Mouse (Mus musculus) lung, embryonic 14.5 days (tissue): Measurements from ENCODE around the gene Tfb2m. TPM values are rescaled to one million over a fixed set of nuclear protein-coding genes. Genes with fewer than 3 reads are reported as not detected.
A peak's percentile ranks its signal among the peaks of the same experiment; 100 is the strongest.

Experiments used
- ATAC-seq: fragments of 200-750 bp; cut with Nextera tagmentation; 2 replicates; pipeline ENCODE4 v1.8.0; 2017; ENCODE audit warnings: mild to moderate bottlenecking, moderate TSS enrichment, moderate library complexity; ENCODE audit not compliant: insufficient read depth
- DNase-seq: peaks from one replicate; pipeline ENCODE4 v3.0.0-alpha.2; 2015
- H3K27ac ChIP-seq: fragments of 300-500 bp; sonication (generic); 2 replicates; pipeline ENCODE4 v1.5.1; 2014; ENCODE audit warnings: low read depth, mild to moderate bottlenecking, moderate library complexity
- H3K27me3 ChIP-seq: fragments of 300-500 bp; sonication (generic); 2 replicates; pipeline ENCODE4 v1.6.1; 2014; ENCODE audit warnings: low read length, control low read depth; ENCODE audit not compliant: insufficient read depth
- H3K36me3 ChIP-seq: fragments of 300-500 bp; sonication (generic); 2 replicates; pipeline ENCODE4 v1.6.1; 2014; ENCODE audit warnings: control low read depth; ENCODE audit not compliant: insufficient read depth
- H3K4me1 ChIP-seq: fragments of 300-500 bp; sonication (generic); 2 replicates; pipeline ENCODE4 v1.6.1; 2014; ENCODE audit warnings: antibody characterized with exemption, control low read depth; ENCODE audit not compliant: insufficient read depth
- H3K4me2 ChIP-seq: fragments of 300-500 bp; sonication (generic); 2 replicates; pipeline ENCODE4 v1.6.1; 2014; ENCODE audit warnings: mild to moderate bottlenecking
- H3K4me3 ChIP-seq: fragments of 300-500 bp; sonication (generic); 2 replicates; pipeline ENCODE4 v1.5.1; 2014; ENCODE audit warnings: low read depth, low read length
- H3K9ac ChIP-seq: fragments of 300-500 bp; sonication (generic); 2 replicates; pipeline ENCODE4 v1.6.1; 2014
- H3K9me3 ChIP-seq: fragments of 300-500 bp; sonication (generic); 2 replicates; pipeline ENCODE4 v1.6.1; 2016; ENCODE audit warnings: low read depth, low read length, control low read depth
- CTCF ChIP-seq: IDR thresholded peaks from 2 replicates; pipeline ENCODE4 v1.5.1; 2016; ENCODE audit warnings: antibody characterized with exemption, low read depth
- WGBS: fragments of 180-500 bp; shearing (Covaris S2); extraction: QIAGEN DNeasy Blood & Tissue Kit; methylation state at CpG from one replicate; pipeline ENCODE4 v1.1.7; 2014; 5-methylcytosine and 5-hydroxymethylcytosine counted together
- polyA plus RNA-seq: library from polyadenylated mRNA; unstranded; fragments of >200 nt; fragmentation: Nextera tagmentation; extraction: Ambion mirVana; gene quantifications from 2 replicates; pipeline ENCODE4 v1.2.1, GENCODE M21; 2014

Tfb2m gene
- polyA plus RNA-seq, 1 experiment from 2014 or later: 26.6 TPM

DNA sequence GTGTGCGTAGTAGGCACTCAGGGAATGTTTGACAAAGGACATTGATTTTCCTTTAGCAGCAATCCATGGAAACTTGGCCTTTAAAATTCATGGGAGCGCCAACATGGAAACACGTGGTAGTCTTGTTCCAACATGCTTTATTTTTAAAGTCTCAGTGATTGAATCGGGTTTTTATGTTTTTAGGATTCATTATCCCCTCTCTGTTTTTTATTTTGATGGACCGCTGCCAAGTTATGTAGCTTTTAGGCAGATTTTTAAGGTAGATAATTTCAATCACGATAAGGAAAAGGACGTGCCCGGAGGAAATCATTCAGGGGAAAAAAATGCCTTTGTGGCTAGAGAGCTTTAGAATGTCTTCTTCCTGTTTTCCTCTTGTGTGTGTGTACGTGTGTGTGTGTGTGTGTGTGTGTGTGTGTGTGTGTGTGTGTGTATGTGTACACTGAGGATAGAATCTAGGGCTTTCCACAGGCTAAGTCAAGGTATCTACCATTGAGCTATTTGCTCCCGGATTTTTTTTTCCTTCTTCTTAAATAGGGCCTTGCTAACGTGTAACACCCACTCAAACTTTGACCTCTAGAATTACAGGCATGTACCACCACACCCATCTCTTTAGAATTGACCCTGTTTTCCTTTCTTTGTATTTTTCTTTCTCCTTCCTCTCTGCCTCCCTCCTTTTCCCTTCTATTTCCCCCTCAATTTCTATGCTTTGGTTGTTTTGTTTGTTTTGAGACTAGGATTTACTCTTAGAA lies 13.6 kb upstream of the Tfb2m start:
- no peak overlapping the region for H3K4me2 ChIP-seq
- H3K36me3 ChIP-seq: no peaks in the 10 kb centered on the region
- DNase-seq: no peak
- no peak overlapping the region for H3K9ac ChIP-seq
- H3K4me1 ChIP-seq: no peaks in the 10 kb centered on the region
- H3K27me3 ChIP-seq: no peaks in the 10 kb centered on the region
- no peaks in the 10 kb centered on the region for H3K9me3 ChIP-seq
- no peak overlapping the region for H3K27ac ChIP-seq
- no peak for TF ChIP-seq CTCF
- no peak for ATAC-seq
- H3K4me3 ChIP-seq: no peak overlapping the region
- 67% methylated on average over 11 of the region's 11 CpGs for WGBS

DNA sequence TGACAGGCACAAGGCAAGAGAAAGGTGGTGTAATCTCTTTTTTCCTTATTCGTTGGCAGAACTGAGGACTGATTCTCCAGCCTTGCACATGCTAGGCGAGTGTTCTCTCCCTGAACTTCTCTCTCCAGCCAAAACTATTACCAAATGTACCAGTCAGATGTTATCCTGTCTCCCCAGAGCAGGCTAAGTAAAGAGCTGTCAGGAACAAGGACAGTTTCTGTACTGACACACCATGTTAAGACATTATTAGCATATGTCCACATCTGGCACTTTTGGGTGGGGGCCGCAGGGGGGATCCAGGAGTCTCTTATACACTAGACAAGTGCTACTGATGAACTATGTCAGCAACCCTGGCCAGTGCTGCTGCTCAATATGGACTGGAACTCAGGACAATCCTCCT lies 10.9 kb upstream of the Tfb2m start:
- Histone ChIP-seq H3K36me3 (no peaks in the 10 kb centered on the region), H3K27ac (no peak overlapping the region), H3K4me3 (no peak overlapping the region), H3K9me3 (no peaks in the 10 kb centered on the region), H3K9ac (no peak overlapping the region), H3K4me2 (no peak overlapping the region), H3K27me3 (no peaks in the 10 kb centered on the region), H3K4me1 (no peaks in the 10 kb centered on the region)
- WGBS: 67% methylated on average over 3 of the region's 3 CpGs
- TF ChIP-seq CTCF: no peak
- DNase-seq: no peak
- ATAC-seq: no peak; the same call in 1 of the 2 replicates

DNA sequence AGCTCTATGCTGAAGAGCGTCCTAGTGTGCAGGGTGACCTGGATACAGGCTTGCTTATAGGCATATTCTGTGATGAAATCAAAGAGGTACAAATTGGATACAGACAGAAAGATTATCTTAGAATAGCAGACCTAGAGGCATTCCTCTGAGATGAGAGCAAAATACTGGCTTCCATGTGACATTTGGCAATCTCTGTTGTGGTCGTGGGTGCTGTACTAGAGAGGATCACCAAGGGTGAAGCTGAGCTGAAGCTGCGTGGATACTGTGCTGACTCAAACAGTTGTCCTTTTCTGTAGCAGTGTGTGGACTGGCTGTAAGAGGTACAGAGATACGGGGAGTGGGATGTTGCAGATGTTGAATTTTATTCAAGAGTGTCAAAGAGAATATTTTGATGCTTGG lies 7.9 kb upstream of the Tfb2m start:
- Histone ChIP-seq H3K4me1 (no peaks in the 10 kb centered on the region), H3K4me3 (no peak overlapping the region), H3K9ac (no peak overlapping the region), H3K27ac (no peak overlapping the region), H3K4me2 (no peak overlapping the region), H3K27me3 (no peaks in the 10 kb centered on the region), H3K9me3 (no peaks in the 10 kb centered on the region), H3K36me3 (no peaks in the 10 kb centered on the region)
- no peak for TF ChIP-seq CTCF
- DNase-seq: no peak
- 74% methylated on average over 4 of the region's 4 CpGs for WGBS
- ATAC-seq: no peak

DNA sequence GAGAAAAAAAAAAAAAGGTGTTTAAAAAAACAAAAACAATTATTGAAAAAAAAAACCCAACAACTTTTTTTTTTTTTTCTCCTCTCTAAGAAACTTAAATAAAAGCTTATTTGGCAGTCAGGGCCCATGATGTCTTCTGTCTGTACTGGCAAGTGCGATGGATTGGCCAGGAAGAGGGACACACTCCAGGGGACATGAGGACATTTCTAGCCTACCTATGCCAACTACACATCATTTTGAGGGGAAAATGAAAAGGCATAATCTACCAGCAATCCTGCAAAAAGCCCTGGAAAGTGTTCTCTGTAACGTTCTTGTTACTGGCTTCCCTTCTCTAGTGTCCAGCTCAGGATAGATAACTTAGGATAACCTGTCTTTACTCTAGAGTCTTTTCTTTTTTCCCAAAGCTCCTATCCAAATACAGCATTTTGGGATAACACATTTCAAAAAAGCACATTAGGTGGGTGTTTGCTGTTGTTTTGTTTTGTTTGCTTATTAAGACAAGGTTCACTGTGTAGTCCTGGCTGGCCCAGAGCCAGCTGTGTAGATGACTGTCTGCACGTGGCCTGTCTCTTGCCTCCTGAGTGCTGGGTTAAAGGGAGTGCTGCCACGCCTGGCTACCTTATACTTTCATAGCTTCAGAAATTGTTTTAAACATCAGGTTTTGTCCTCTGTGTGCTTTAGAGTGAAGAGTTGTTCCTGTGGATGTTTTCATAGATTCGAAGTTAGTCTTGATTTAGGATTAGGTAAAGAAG lies 7.3 kb upstream of the Tfb2m start:
- no peak for TF ChIP-seq CTCF
- ATAC-seq (no peak), DNase-seq (no peak)
- no peak overlapping the region for H3K4me2 ChIP-seq
- no peaks in the 10 kb centered on the region for H3K36me3 ChIP-seq
- H3K9ac ChIP-seq: no peak overlapping the region
- H3K4me1 ChIP-seq: no peaks in the 10 kb centered on the region
- no peak overlapping the region for H3K27ac ChIP-seq
- H3K4me3 ChIP-seq: no peak overlapping the region
- no peaks in the 10 kb centered on the region for H3K9me3 ChIP-seq
- H3K27me3 ChIP-seq: no peaks in the 10 kb centered on the region
- 54% methylated on average over 5 of the region's 5 CpGs for WGBS

- Histone ChIP-seq H3K27me3 (no peaks in the 10 kb centered on the region), H3K9ac (no peak overlapping the region), H3K9me3 (no peaks in the 10 kb centered on the region), H3K27ac (peak overlapping the region; percentile 31; the same call in 1 of the 2 replicates), H3K4me2 (no peak overlapping the region), H3K36me3 (no peaks in the 10 kb centered on the region), H3K4me3 (no peak overlapping the region), H3K4me1 (no peaks in the 10 kb centered on the region)
- ATAC-seq: peak; percentile 50; the same call in 1 of the 2 replicates
- TF ChIP-seq CTCF: no peak
- no peak for DNase-seq
- WGBS: 49% methylated on average over 7 of the region's 7 CpGs
Observed at GRCm38 (mm10) chr1:179552751-179553150, 6.7 kb upstream of the Tfb2m start.

- no peak for DNase-seq
- no peak overlapping the region for H3K4me2 ChIP-seq
- peak overlapping the region; percentile 52; the same call in 1 of the 2 replicates for H3K27ac ChIP-seq
- no peak overlapping the region for H3K4me3 ChIP-seq
- 70% methylated on average over 4 of the region's 4 CpGs for WGBS
- ATAC-seq: no peak
- no peaks in the 10 kb centered on the region for H3K9me3 ChIP-seq
- no peaks in the 10 kb centered on the region for H3K27me3 ChIP-seq
- no peak overlapping the region for H3K9ac ChIP-seq
- no peak for TF ChIP-seq CTCF
- H3K4me1 ChIP-seq: no peaks in the 10 kb centered on the region
- H3K36me3 ChIP-seq: no peaks in the 10 kb centered on the region
Observed at GRCm38 (mm10) chr1:179551921-179552320, 5.9 kb upstream of the Tfb2m start.

- Histone ChIP-seq H3K4me2 (no peak overlapping the region), H3K36me3 (no peaks in the 10 kb centered on the region), H3K9ac (no peak overlapping the region), H3K27me3 (no peaks in the 10 kb centered on the region), H3K27ac (peak overlapping the region; percentile 22; the same call in 1 of the 2 replicates), H3K4me1 (no peaks in the 10 kb centered on the region), H3K4me3 (no peak overlapping the region), H3K9me3 (no peaks in the 10 kb centered on the region)
- no peak for DNase-seq
- 78% methylated on average over 3 of the region's 3 CpGs for WGBS
- no peak for TF ChIP-seq CTCF
- ATAC-seq: no peak
Observed at GRCm38 (mm10) chr1:179551336-179551735, 5.3 kb upstream of the Tfb2m start.
